Mouse (Mus musculus): ENCODE data around the gene Apoa5. TPM values are rescaled to one million over a fixed set of nuclear protein-coding genes. Genes with fewer than 3 reads are reported as not detected.

The Apoa5 gene
- polyA plus RNA-seq, 1 experiment from 2014 or later: not detected

DNA sequence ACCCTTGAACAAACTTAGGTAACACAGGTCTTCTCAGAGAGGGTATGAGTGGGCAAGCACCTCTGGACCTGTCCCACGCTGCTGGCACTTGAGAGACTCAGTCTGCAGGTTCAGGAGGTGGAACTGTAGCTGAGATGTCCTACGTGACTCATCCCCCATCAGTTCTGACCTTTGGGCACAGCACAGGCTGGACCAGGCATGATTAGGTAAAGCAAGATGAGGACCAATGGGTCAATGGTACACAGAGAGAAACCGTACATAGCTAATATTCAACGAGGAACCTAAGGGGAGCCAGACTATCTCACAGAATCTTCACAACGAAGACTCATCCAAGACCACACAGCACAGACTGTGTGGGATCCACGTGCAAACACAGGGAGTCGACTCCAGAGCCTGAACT, 29.6 kb upstream of the Apoa5 start:
- Histone ChIP-seq H3K9ac (no peak overlapping the region), H3K36me3 (no peaks in the 10 kb centered on the region), H3K4me3 (no peak overlapping the region), H3K4me2 (no peak overlapping the region), H3K4me1 (replicated peaks) (peaks cover 12% of the 10 kb centered on the region), H3K27me3 (replicated peaks) (peaks cover 7% of the 10 kb centered on the region; the same call in 1 of the 2 replicates), H3K9me3 (replicated peaks) (no peaks in the 10 kb centered on the region), H3K27ac (ENCODE audit: poor library complexity, severe bottlenecking) (no peak overlapping the region)
- WGBS: 83% methylated on average over 7 of the region's 7 CpGs
- ATAC-seq (ENCODE audit: insufficient number of reproducible peaks, low FRiP score): no peak

DNA sequence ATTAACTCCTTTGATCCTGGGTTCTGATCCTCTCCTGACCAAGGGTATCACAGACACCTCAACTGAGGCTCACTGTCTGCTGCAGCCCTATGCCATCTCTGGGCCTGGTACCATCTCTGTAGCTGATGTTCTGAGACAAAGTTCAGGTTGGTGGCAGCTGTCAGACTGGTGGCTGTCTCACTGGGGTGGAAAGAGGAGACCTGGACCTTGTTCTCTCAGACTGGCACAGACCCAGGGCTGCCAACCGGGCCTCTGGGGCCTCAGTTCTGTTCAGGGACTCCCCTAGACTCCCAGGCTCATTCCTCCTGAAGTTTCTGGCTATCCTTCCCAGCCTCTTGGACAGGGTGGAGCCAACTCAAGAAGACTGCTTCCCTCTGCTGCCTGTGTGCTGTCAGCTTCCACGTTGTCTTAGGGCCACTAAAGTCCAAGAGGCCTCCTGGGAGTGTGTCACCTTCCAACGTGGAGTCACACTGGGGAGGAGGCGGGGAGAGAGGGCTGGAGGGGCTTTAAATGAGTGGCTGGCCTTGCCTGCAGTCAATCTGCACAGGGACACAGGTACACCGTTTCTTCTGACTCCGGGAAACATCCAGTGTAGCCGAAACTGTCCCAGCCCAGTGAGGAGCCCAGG, 27.8 kb upstream of the Apoa5 start, which contains the start of gene Apoa4:
Apoa4 (plus strand) TSS at position 171 of the 628 bp plus-strand sequence.
- H3K4me1 ChIP-seq (replicated peaks): peaks cover 17% of the 10 kb centered on the region
- no peak within 1 kb of the TSS for H3K4me3 ChIP-seq
- H3K9me3 ChIP-seq (replicated peaks): no peaks in the 10 kb centered on the region
- H3K27me3 ChIP-seq (replicated peaks): no peaks in the 10 kb centered on the region; the same call in 1 of the 2 replicates
- H3K27ac ChIP-seq (ENCODE audit: poor library complexity, severe bottlenecking): no peak within 1 kb of the TSS
- H3K36me3 ChIP-seq: no peaks in the 10 kb centered on the region
- H3K4me2 ChIP-seq: no peak within 1 kb of the TSS
- WGBS: 65% methylated on average over 7 of the region's 7 CpGs
- ATAC-seq (ENCODE audit: insufficient number of reproducible peaks, low FRiP score): no peak
- H3K9ac ChIP-seq: no peak within 1 kb of the TSS

DNA sequence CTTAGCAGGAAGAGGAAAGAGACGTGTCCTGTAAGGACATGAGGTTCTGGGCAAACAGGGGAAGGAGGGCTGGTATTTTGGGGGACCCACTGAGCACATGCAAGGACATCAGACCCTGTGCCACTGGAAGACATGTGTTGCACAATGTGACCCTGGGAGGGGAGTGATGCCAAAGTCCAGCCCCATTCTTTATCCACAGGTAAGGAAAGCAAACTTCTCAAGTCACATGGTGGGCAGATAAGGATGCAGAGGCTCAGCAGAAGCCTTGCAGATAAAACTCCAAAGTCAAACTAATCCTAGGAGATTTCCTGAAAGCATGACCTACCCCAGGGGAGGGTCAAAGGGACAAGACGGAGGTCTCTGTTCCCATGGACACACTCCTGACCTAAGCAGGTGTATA, 26.6 kb upstream of the Apoa5 start:
- Histone ChIP-seq H3K4me1 (replicated peaks) (peaks cover 17% of the 10 kb centered on the region), H3K4me2 (no peak overlapping the region), H3K4me3 (no peak overlapping the region), H3K27ac (ENCODE audit: poor library complexity, severe bottlenecking) (no peak overlapping the region), H3K9ac (no peak overlapping the region), H3K9me3 (replicated peaks) (no peaks in the 10 kb centered on the region), H3K27me3 (replicated peaks) (no peaks in the 10 kb centered on the region; the same call in 1 of the 2 replicates), H3K36me3 (no peaks in the 10 kb centered on the region)
- 63% methylated on average over 2 of the region's 2 CpGs for WGBS
- ATAC-seq (ENCODE audit: insufficient number of reproducible peaks, low FRiP score): no peak

DNA sequence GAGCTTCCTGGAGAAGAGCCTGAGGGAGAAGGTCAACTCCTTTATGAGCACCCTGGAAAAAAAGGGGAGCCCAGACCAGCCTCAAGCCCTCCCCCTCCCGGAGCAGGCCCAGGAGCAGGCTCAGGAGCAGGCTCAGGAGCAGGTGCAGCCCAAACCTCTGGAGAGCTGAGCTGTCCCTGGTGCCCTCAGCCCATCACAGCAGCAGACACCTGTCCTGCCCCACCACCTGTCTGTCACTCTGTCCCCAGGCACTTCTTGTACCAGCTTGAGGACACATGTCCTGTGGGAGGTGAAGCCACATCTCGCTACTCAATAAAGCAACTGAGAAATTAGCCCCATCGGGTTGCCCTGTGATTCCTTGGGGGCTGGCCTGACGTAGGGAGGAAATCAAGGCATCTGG, 25.3 kb upstream of the Apoa5 start:
- H3K9ac ChIP-seq: no peak overlapping the region
- no peak overlapping the region for H3K4me3 ChIP-seq
- no peaks in the 10 kb centered on the region; the same call in 1 of the 2 replicates for H3K27me3 ChIP-seq (replicated peaks)
- no peak overlapping the region for H3K27ac ChIP-seq (ENCODE audit: poor library complexity, severe bottlenecking)
- no peak for ATAC-seq (ENCODE audit: insufficient number of reproducible peaks, low FRiP score)
- WGBS: 56% methylated on average over 4 of the region's 4 CpGs
- H3K4me1 ChIP-seq (replicated peaks): peaks cover 17% of the 10 kb centered on the region
- H3K4me2 ChIP-seq: peak overlapping the region; percentile 18; the same call in 1 of the 2 replicates
- H3K9me3 ChIP-seq (replicated peaks): no peaks in the 10 kb centered on the region
- no peaks in the 10 kb centered on the region for H3K36me3 ChIP-seq

DNA sequence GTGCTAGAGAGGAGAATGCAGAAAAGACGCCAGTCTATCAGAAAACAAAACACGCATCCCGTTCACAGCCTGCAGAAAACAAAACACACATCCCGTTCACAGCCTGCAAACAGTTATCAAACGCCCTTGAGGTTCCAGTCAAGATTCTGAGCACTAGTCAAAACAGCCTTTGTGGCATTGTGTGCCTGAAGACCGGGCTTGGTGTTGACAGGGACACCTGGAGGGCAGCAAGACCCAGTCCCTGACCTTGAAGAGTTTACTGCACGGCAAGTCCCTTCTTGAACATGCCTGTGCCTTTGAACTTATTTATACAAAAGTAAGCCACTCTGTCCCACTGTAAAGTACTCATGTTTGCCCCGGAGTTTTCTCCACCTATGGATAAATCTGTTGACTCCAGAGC, 24.8 kb upstream of the Apoa5 start:
- ATAC-seq (ENCODE audit: insufficient number of reproducible peaks, low FRiP score): no peak
- no peaks in the 10 kb centered on the region; the same call in 1 of the 2 replicates for H3K27me3 ChIP-seq (replicated peaks)

DNA sequence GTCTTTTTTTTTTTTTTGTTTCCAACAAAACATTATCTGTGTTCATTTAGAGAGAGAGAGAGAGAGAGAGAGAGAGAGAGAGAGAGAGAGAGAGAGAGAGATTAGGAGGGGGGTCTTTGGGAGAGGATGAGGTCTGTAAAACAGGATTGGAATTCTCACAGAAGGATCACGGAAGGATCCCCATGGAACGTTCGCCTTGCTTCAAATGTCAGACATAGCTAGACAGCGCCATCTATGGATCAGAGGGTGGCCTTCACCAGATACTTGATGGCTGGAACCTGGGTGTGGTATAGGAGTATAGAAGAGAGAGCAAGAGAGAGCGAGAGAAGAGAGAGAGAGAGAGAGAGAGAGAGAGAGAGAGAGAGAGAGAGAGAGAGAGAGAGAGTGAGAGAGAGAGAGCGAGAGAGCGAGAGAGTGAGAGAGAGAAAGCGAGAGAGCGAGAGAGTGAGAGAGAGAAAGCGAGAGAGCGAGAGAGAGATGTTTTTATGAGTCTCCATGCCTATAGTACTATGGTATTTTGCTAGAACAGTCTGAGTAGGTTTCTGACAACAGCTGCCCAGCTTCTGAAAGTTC, 21.6 kb upstream of the Apoa5 start:
- no peaks in the 10 kb centered on the region for H3K9me3 ChIP-seq (replicated peaks)
- H3K4me1 ChIP-seq (replicated peaks): peaks cover 17% of the 10 kb centered on the region
- no peak for ATAC-seq (ENCODE audit: insufficient number of reproducible peaks, low FRiP score)
- H3K27ac ChIP-seq (ENCODE audit: poor library complexity, severe bottlenecking): no peak overlapping the region
- no peak overlapping the region for H3K4me3 ChIP-seq
- no peaks in the 10 kb centered on the region; the same call in 1 of the 2 replicates for H3K27me3 ChIP-seq (replicated peaks)
- WGBS: 30% methylated on average over 11 of the region's 11 CpGs
- no peak overlapping the region for H3K9ac ChIP-seq
- H3K36me3 ChIP-seq: no peaks in the 10 kb centered on the region
- H3K4me2 ChIP-seq: peak overlapping the region; percentile 40

More for the DNA sequence above, 24.8 kb upstream of the Apoa5 start:
- H3K9ac ChIP-seq: no peak overlapping the region
- H3K9me3 ChIP-seq (replicated peaks): no peaks in the 10 kb centered on the region
- H3K36me3 ChIP-seq: no peaks in the 10 kb centered on the region
- WGBS: 27% methylated on average over 8 of the region's 8 CpGs
- H3K4me1 ChIP-seq (replicated peaks): peaks cover 17% of the 10 kb centered on the region
- H3K4me2 ChIP-seq: peak overlapping the region; percentile 18; the same call in 1 of the 2 replicates
- no peak overlapping the region for H3K27ac ChIP-seq (ENCODE audit: poor library complexity, severe bottlenecking)
- no peak overlapping the region for H3K4me3 ChIP-seq

DNA sequence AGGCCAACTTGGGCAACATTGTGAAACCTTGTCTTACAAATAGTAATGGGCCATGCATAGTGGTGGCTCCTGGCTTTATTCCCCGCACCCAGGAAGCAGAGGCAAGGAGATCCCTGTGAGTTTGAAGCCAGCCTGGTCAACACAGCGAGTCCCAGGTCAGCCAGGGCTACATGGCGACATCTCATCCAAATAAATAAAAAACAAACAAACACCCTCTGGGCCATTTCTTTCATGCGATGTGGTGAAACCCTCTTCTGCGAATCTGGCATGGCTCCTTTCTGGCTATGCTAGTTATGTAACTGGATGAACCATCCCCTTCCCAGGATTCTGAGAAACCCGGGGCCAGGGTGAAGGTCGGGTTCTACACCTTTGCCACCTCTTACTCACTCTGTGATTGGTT, 12.3 kb upstream of the Apoa5 start:
- no peak overlapping the region for H3K27ac ChIP-seq (ENCODE audit: poor library complexity, severe bottlenecking)
- H3K9me3 ChIP-seq (replicated peaks): no peaks in the 10 kb centered on the region
- H3K4me1 ChIP-seq (replicated peaks): 0 out of 2 replicates have a peak, but pooled peaks cover 4% of the 10 kb centered on the region
- WGBS: 81% methylated on average over 7 of the region's 7 CpGs
- H3K36me3 ChIP-seq: no peaks in the 10 kb centered on the region
- H3K4me3 ChIP-seq: no peak overlapping the region
- no peak overlapping the region for H3K4me2 ChIP-seq
- no peak for ATAC-seq (ENCODE audit: insufficient number of reproducible peaks, low FRiP score)
- H3K27me3 ChIP-seq (replicated peaks): no peaks in the 10 kb centered on the region
- H3K9ac ChIP-seq: no peak overlapping the region

DNA sequence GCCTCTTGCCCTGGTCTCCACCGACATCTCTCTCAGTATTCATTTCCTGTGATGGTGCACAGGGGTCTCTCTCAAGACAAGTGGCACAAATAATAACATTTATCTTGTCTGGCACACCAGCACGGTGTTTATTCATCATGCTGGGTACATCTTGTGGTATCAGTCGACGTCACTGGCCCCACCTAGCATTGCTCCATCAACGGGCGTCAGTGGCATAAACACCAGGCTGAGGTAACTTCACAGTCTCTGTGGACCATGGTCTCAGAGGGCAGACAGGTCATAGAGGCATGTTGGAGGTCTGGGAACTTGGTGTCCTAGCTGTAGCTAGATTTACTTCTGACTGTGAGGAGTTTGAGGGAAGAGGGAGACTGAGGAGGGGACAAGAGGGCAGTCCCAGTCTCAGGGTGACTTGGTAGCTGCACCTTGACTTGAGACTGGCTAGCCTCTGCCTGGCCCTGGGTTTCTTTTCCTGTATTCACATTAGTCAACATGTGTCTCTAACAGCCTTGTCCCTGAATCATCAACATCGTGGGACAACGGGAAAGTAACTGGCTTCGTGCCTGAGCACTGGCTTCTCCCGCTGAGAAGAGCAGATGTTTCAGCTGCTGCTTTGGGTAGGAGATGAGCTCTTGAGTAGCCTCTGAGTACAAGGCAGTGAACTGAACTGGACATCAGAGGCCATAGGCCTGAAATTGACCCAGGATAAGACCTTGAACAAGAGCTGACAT, 11.6 kb upstream of the Apoa5 start:
- WGBS: 83% methylated on average over 10 of the region's 10 CpGs
- H3K27me3 ChIP-seq (replicated peaks): no peaks in the 10 kb centered on the region
- 0 out of 2 replicates have a peak, but pooled peaks cover 4% of the 10 kb centered on the region for H3K4me1 ChIP-seq (replicated peaks)
- H3K4me2 ChIP-seq: no peak overlapping the region
- H3K9me3 ChIP-seq (replicated peaks): no peaks in the 10 kb centered on the region
- H3K4me3 ChIP-seq: no peak overlapping the region
- no peak overlapping the region for H3K27ac ChIP-seq (ENCODE audit: poor library complexity, severe bottlenecking)
- H3K36me3 ChIP-seq: no peaks in the 10 kb centered on the region
- no peak for ATAC-seq (ENCODE audit: insufficient number of reproducible peaks, low FRiP score)
- H3K9ac ChIP-seq: no peak overlapping the region

DNA sequence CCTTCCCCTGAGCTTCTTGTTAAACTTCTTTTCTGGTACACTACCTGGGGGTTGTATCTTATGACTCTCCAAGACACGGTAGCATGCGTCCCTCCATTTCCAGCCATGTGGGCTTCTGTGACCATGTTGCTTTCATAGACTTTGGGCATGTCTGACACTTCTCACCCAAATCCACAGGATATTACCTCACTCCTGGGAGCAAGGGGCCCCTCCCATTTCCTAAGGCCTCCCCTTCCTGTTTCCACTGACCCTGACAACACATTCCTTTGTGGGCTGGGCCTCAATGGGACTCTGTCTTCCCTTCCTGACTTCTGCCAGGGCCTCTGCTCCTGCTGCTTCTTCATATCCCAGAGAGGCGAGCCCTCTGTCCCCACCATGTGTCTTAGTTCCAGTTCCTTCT, 10.9 kb upstream of the Apoa5 start:
- ATAC-seq (ENCODE audit: insufficient number of reproducible peaks, low FRiP score): peak; percentile 80
- H3K4me1 ChIP-seq (replicated peaks): 0 out of 2 replicates have a peak, but pooled peaks cover 4% of the 10 kb centered on the region
- no peak overlapping the region for H3K4me2 ChIP-seq
- H3K4me3 ChIP-seq: no peak overlapping the region
- no peak overlapping the region for H3K9ac ChIP-seq
- H3K36me3 ChIP-seq: no peaks in the 10 kb centered on the region
- no peaks in the 10 kb centered on the region for H3K27me3 ChIP-seq (replicated peaks)
- no peaks in the 10 kb centered on the region for H3K9me3 ChIP-seq (replicated peaks)
- H3K27ac ChIP-seq (ENCODE audit: poor library complexity, severe bottlenecking): peak overlapping the region; percentile 58; the same call in 1 of the 2 replicates
- WGBS: 68% methylated on average over 3 of the region's 3 CpGs

DNA sequence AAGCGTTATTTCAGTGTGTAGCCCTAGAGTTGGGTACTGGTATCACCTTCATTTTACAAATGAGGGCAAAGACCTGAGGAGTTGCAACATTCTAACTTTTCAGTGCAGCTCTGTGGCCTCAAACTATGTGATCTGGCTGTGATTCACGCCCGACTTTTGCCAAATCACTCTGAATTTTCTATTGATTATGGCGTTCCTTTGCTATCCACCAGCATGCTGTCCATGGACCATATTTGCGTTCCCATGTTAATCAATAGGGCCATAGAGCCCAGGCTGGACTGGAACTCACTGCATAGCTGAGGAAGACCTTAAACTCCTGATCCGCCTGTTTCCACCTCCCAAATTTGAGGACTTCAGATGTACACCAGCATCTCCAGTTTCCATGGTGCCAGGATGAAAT, 9.3 kb upstream of the Apoa5 start:
- 78% methylated on average over 6 of the region's 6 CpGs for WGBS
- H3K36me3 ChIP-seq: no peaks in the 10 kb centered on the region
- ATAC-seq (ENCODE audit: insufficient number of reproducible peaks, low FRiP score): no peak

DNA sequence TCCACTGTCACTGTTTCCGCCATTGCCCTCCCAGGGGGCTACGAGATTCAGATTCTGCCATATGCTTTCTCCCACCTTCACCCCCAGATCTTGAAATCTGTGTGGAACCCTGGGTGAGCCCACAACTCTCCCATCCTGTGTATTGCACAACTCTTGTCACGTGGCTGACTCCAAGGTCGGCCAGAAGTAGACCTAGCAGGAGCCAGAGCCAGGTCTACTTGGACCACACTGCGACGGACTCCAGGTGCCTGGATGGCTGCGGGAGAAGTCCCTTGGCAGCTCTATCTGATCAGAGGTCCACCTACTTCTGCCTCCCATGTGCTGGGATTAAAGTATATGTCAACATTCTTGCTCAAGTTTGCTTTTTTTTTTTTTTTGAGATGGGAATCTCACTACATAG, 7.3 kb upstream of the Apoa5 start:
- Histone ChIP-seq H3K9ac (no peak overlapping the region), H3K4me2 (no peak overlapping the region), H3K4me1 (replicated peaks) (0 out of 2 replicates have a peak, but pooled peaks cover 4% of the 10 kb centered on the region), H3K4me3 (no peak overlapping the region), H3K9me3 (replicated peaks) (no peaks in the 10 kb centered on the region), H3K27me3 (replicated peaks) (no peaks in the 10 kb centered on the region), H3K36me3 (no peaks in the 10 kb centered on the region), H3K27ac (ENCODE audit: poor library complexity, severe bottlenecking) (no peak overlapping the region)
- ATAC-seq (ENCODE audit: insufficient number of reproducible peaks, low FRiP score): no peak
- 85% methylated on average over 7 of the region's 7 CpGs for WGBS

More for the DNA sequence above, 9.3 kb upstream of the Apoa5 start:
- Histone ChIP-seq H3K27me3 (replicated peaks) (no peaks in the 10 kb centered on the region), H3K9ac (no peak overlapping the region), H3K27ac (ENCODE audit: poor library complexity, severe bottlenecking) (no peak overlapping the region), H3K4me1 (replicated peaks) (0 out of 2 replicates have a peak, but pooled peaks cover 4% of the 10 kb centered on the region), H3K4me2 (no peak overlapping the region), H3K4me3 (no peak overlapping the region), H3K9me3 (replicated peaks) (no peaks in the 10 kb centered on the region)
